Comparison of ENCODE assay signal across 12 mouse cellular contexts in the genomic region with DNA sequence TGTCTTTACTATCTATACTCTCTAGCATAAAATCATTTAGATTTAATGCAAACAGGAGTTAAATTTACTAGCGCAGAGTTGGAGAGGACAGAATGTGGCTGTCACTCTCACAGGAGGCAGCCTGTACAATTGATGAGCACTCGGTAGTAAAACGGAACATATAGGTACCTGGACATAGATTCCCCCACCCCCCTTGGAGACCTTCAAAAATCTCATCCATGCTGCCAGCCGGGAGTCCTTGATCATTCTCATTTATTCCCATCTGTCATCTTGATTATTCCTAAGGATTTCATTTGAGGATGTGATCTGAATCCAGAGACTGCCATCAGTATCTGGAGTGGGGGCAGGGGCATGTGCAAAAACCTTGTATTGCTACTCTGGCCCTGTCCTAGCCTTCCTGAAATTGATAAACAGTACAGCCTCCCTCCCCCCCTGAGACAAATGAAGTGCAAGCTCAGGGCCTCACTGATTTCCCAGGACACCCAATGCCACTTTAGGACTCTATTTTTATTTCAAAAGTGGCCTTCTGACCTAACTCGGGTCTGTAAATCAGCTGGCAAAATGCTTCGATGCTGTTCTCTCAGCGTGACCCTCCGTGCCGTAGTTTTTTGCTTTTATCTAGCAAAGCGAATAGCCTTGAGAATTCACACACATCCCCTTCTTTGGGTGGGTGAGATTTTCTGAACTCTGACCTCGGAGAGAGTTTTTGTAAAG.
A peak's percentile ranks its signal among the peaks of the same experiment; 100 is the strongest.
DNase-seq lines count a peak whose midpoint lies in the region; ATAC-seq and TF ChIP-seq lines count a peak whose summit lies in the region.
"Had no signal": no experiment of that assay in that cellular context is flagged by ENCODE, and none has a peak within 500 bp of the region (broad histone marks: within the 10 kb centered on the region; RNA-seq: fewer than 3 reads in every experiment).

No protein-coding gene starts in this region.

- H3K4me1 ChIP-seq in forebrain, embryonic 12.5 days = peaks cover 16% of the 10 kb centered on the region; the same call in 1 of the 2 replicates
- H3K4me1 ChIP-seq in forebrain, embryonic 13.5 days = peaks cover 11% of the 10 kb centered on the region
- H3K4me1 ChIP-seq in midbrain, embryonic 11.5 days (ENCODE audit: control insufficient read depth, insufficient read depth, low read length) = peaks cover 9% of the 10 kb centered on the region; the same call in 1 of the 2 replicates
- H3K4me1 ChIP-seq in neural tube, embryonic 15.5 days = peaks cover 13% of the 10 kb centered on the region
- no peaks in the 10 kb centered on the region for H3K4me1 ChIP-seq in kidney, adult 2 months (ENCODE audit: control insufficient read depth, insufficient read depth, low read length)

- ATAC-seq in forebrain, embryonic 12.5 days (ENCODE audit: low FRiP score) = peak; percentile 76
- no peak for ATAC-seq in forebrain, embryonic 13.5 days
- ATAC-seq in midbrain, embryonic 11.5 days (ENCODE audit: low FRiP score) = peak; percentile 76
- peak; percentile 69; the same call in 1 of the 2 replicates for ATAC-seq in neural tube, embryonic 15.5 days (ENCODE audit: low FRiP score)

- TF ChIP-seq CTCF in kidney, adult 2 months (conservative IDR thresholded peaks at IDR 0.05; ENCODE audit: insufficient read depth, insufficient read length, low read depth, low read length) = no peak

- H3K27ac ChIP-seq in forebrain, embryonic 12.5 days = no peak overlapping the region
- H3K27ac ChIP-seq in forebrain, embryonic 13.5 days = no peak overlapping the region
- no peak overlapping the region; the same call in 1 of the 2 replicates for H3K27ac ChIP-seq in midbrain, embryonic 11.5 days (ENCODE audit: low read depth, low read length)
- no peak overlapping the region for H3K27ac ChIP-seq in neural tube, embryonic 15.5 days (replicated peaks)
- H3K27ac ChIP-seq in kidney, adult 2 months (ENCODE audit: insufficient read depth, low read depth, low read length) = no peak overlapping the region
- H3K27ac ChIP-seq: limb, embryonic 12.5 days had no signal

- no peak for TF ChIP-seq POLR2A in kidney, adult 2 months (IDR thresholded peaks at IDR 0.05; ENCODE audit: low read depth, low read length)

- H3K9ac ChIP-seq in forebrain, embryonic 12.5 days = no peak overlapping the region
- no peak overlapping the region for H3K9ac ChIP-seq in forebrain, embryonic 13.5 days
- H3K9ac ChIP-seq in midbrain, embryonic 11.5 days (ENCODE audit: low read length) = no peak overlapping the region
- no peak overlapping the region for H3K9ac ChIP-seq in neural tube, embryonic 15.5 days (replicated peaks)
- H3K9ac ChIP-seq: limb, embryonic 12.5 days had no signal

- H3K36me3 ChIP-seq in forebrain, embryonic 12.5 days (replicated peaks) = no peaks in the 10 kb centered on the region
- H3K36me3 ChIP-seq in forebrain, embryonic 13.5 days (ENCODE audit: poor library complexity, severe bottlenecking) = no peaks in the 10 kb centered on the region
- H3K36me3 ChIP-seq in midbrain, embryonic 11.5 days (ENCODE audit: control insufficient read depth, insufficient read depth, low read length) = no peaks in the 10 kb centered on the region
- no peaks in the 10 kb centered on the region for H3K36me3 ChIP-seq in neural tube, embryonic 15.5 days
- no peaks in the 10 kb centered on the region for H3K36me3 ChIP-seq in kidney, adult 2 months (ENCODE audit: control insufficient read depth, insufficient read depth, low read length)
- H3K36me3 ChIP-seq: limb, embryonic 12.5 days had no signal

- H3K27me3 ChIP-seq in forebrain, embryonic 12.5 days = no peaks in the 10 kb centered on the region
- no peaks in the 10 kb centered on the region for H3K27me3 ChIP-seq in forebrain, embryonic 13.5 days
- H3K27me3 ChIP-seq in midbrain, embryonic 11.5 days (ENCODE audit: control insufficient read depth, insufficient read depth, low read length) = no peaks in the 10 kb centered on the region
- no peaks in the 10 kb centered on the region for H3K27me3 ChIP-seq in neural tube, embryonic 15.5 days (replicated peaks)
- no peaks in the 10 kb centered on the region for H3K27me3 ChIP-seq in kidney, adult 2 months (replicated peaks; ENCODE audit: control insufficient read depth, insufficient read depth, low read length)
- H3K27me3 ChIP-seq: limb, embryonic 12.5 days had no signal

- H3K9me3 ChIP-seq in forebrain, embryonic 12.5 days = no peaks in the 10 kb centered on the region
- H3K9me3 ChIP-seq in forebrain, embryonic 13.5 days (replicated peaks) = no peaks in the 10 kb centered on the region
- H3K9me3 ChIP-seq in midbrain, embryonic 11.5 days (ENCODE audit: control insufficient read depth, low read length) = no peaks in the 10 kb centered on the region
- H3K9me3 ChIP-seq in neural tube, embryonic 15.5 days (replicated peaks) = no peaks in the 10 kb centered on the region
- H3K9me3 ChIP-seq: limb, embryonic 12.5 days had no signal

- 50% methylated on average over 11 of the region's 11 CpGs for WGBS in forebrain, embryonic 12.5 days
- 48% methylated on average over 11 of the region's 11 CpGs for WGBS in forebrain, embryonic 13.5 days
- WGBS in midbrain, embryonic 11.5 days = 24% methylated on average over 11 of the region's 11 CpGs
- WGBS in neural tube, embryonic 15.5 days = 17% methylated on average over 11 of the region's 11 CpGs
- WGBS in kidney, adult 2 months = 51% methylated on average over 11 of the region's 11 CpGs

- DNase-seq in ovary, adult 18-20 months (ENCODE audit: low spot score) = peak; percentile 6
- DNase-seq in ovary, postnatal 36 days (ENCODE audit: low spot score) = no peak
- peak; percentile 90 for DNase-seq in midbrain, embryonic 11.5 days (ENCODE audit: low spot score, missing footprints)
- no peak for DNase-seq in kidney, adult 2 months
- no peak for DNase-seq in left cerebral cortex, adult 8-10 months (ENCODE audit: low spot score in 2 of 2)
- DNase-seq: heart, adult 18-20 months; kidney, postnatal 10 days; lung, postnatal 4 days had no signal

- H3K4me2 ChIP-seq in forebrain, embryonic 12.5 days = no peak overlapping the region
- no peak overlapping the region for H3K4me2 ChIP-seq in forebrain, embryonic 13.5 days
- H3K4me2 ChIP-seq in midbrain, embryonic 11.5 days = no peak overlapping the region
- no peak overlapping the region for H3K4me2 ChIP-seq in neural tube, embryonic 15.5 days
- H3K4me2 ChIP-seq: limb, embryonic 12.5 days had no signal

- H3K4me3 ChIP-seq in forebrain, embryonic 12.5 days (replicated peaks) = no peak overlapping the region
- no peak overlapping the region for H3K4me3 ChIP-seq in forebrain, embryonic 13.5 days
- H3K4me3 ChIP-seq in midbrain, embryonic 11.5 days (ENCODE audit: low read depth, low read length) = no peak overlapping the region
- H3K4me3 ChIP-seq in neural tube, embryonic 15.5 days (replicated peaks) = no peak overlapping the region
- no peak overlapping the region for H3K4me3 ChIP-seq in kidney, adult 2 months (ENCODE audit: insufficient read depth, low read depth, low read length)
- H3K4me3 ChIP-seq: limb, embryonic 12.5 days had no signal

Comparison
In these comparisons a context has a peak if more than half of its experiments do, and no peak if none do; other contexts are left out.
1. DNase-seq: peak in ovary, adult 18-20 months (single experiment) and midbrain, embryonic 11.5 days (single experiment); none in ovary, postnatal 36 days (single experiment), kidney, adult 2 months (single experiment) and left cerebral cortex, adult 8-10 months (0 of 2).